Mouse (Mus musculus): ENCODE results near the gene Gpr158. TPM values are rescaled to one million over a fixed set of nuclear protein-coding genes. Genes with fewer than 3 reads are reported as not detected.
"Not testable (repeated sequence)": the region's sequence is repeated elsewhere in the genome, so short reads cannot be mapped to it uniquely, and the experiment has no call there.

The Gpr158 gene
- total RNA-seq (2021): under 1 TPM in 1 of 2 experiments, not detected in 1; 0.07 TPM
- long read RNA-seq, experiment 1: 0 reads
- long read RNA-seq, experiment 2: 0 reads

GRCm38 (mm10) chr2:21367345-21368111, at the start of gene Gpr158:
Gene Gpr158, plus strand, starts transcription at chr2:21367542.
- peak; percentile 74 to 83 for DNase-seq
- intact Hi-C loops (cut with DNase I): no loop called here

GRCm38 (mm10) chr2:21343821-21344220, 23.5 kb upstream of the Gpr158 start:
- no peak for DNase-seq

GRCm38 (mm10) chr2:21368351-21369170, 1.2 kb downstream of the Gpr158 start:
- intact Hi-C loops (cut with DNase I): no loop called here
- peak in 1 of 2 experiments; percentile 16 for DNase-seq

More at GRCm38 (mm10) chr2:21343821-21344220, 23.5 kb upstream of the Gpr158 start:
- intact Hi-C loops (cut with DNase I): no loop called here

GRCm38 (mm10) chr2:21369171-21369485, 1.8 kb downstream of the Gpr158 start:
- no peak for DNase-seq
- intact Hi-C loops (cut with DNase I): no loop called here

GRCm38 (mm10) chr2:21369556-21369955, 2.2 kb downstream of the Gpr158 start:
- intact Hi-C loops (cut with DNase I): no loop called here

GRCm38 (mm10) chr2:21379516-21379915, 12.2 kb downstream of the Gpr158 start:
- intact Hi-C loops (cut with DNase I): no loop called here
- no peak for DNase-seq

More at GRCm38 (mm10) chr2:21369556-21369955, 2.2 kb downstream of the Gpr158 start:
- no peak for DNase-seq

- DNase-seq: no peak
- intact Hi-C loops (cut with DNase I): no loop called here
Observed at GRCm38 (mm10) chr2:21392727-21393126, 25.4 kb downstream of the Gpr158 start.

GRCm38 (mm10) chr2:21397347-21397746, 30.0 kb downstream of the Gpr158 start:
- intact Hi-C loops (cut with DNase I): no loop called here

GRCm38 (mm10) chr2:21399657-21400056, 32.3 kb downstream of the Gpr158 start:
- DNase-seq: no peak
- intact Hi-C loops (cut with DNase I): no loop called here

More at GRCm38 (mm10) chr2:21397347-21397746, 30.0 kb downstream of the Gpr158 start:
- DNase-seq: no peak

GRCm38 (mm10) chr2:21405617-21406016, 38.3 kb downstream of the Gpr158 start:
- intact Hi-C loops (cut with DNase I): no loop called here
- DNase-seq: no peak

GRCm38 (mm10) chr2:21407443-21407985, 40.2 kb downstream of the Gpr158 start:
- intact Hi-C loops (cut with DNase I): no loop called here

GRCm38 (mm10) chr2:21408821-21409220, 41.5 kb downstream of the Gpr158 start:
- intact Hi-C loops (cut with DNase I): no loop called here
- DNase-seq: no peak

More at GRCm38 (mm10) chr2:21407443-21407985, 40.2 kb downstream of the Gpr158 start:
- no peak for DNase-seq

GRCm38 (mm10) chr2:21430288-21430687, 62.9 kb downstream of the Gpr158 start:
- intact Hi-C loops (cut with DNase I): no loop called here
- DNase-seq: no peak

GRCm38 (mm10) chr2:21431182-21431581, 63.8 kb downstream of the Gpr158 start:
- no peak for DNase-seq
- intact Hi-C loops (cut with DNase I): no loop called here

- intact Hi-C loops (cut with DNase I): no loop called here
- no peak for DNase-seq
Observed at GRCm38 (mm10) chr2:21439626-21440025, 72.3 kb downstream of the Gpr158 start.

GRCm38 (mm10) chr2:21460606-21461005, 93.3 kb downstream of the Gpr158 start:
- DNase-seq; intact Hi-C loops (cut with DNase I): not testable (repeated sequence)

- intact Hi-C loops (cut with DNase I): no loop called here
- DNase-seq: no peak
Observed at GRCm38 (mm10) chr2:21474957-21475356, 107.6 kb downstream of the Gpr158 start.

GRCm38 (mm10) chr2:21496881-21497280, 129.5 kb downstream of the Gpr158 start:
- DNase-seq: no peak
- intact Hi-C loops (cut with DNase I): no loop called here

- intact Hi-C loops (cut with DNase I): no loop called here
Observed at GRCm38 (mm10) chr2:21497965-21498364, 130.6 kb downstream of the Gpr158 start.

GRCm38 (mm10) chr2:21499399-21499798, 132.1 kb downstream of the Gpr158 start:
- intact Hi-C loops (cut with DNase I): no loop called here
- no peak for DNase-seq

More at GRCm38 (mm10) chr2:21497965-21498364, 130.6 kb downstream of the Gpr158 start:
- DNase-seq: no peak

GRCm38 (mm10) chr2:21507449-21507848, 140.1 kb downstream of the Gpr158 start:
- no peak for DNase-seq
- intact Hi-C loops (cut with DNase I): no loop called here
